Mouse (Mus musculus): ENCODE results near the gene Ccdc158.

Ccdc158 gene

DNA sequence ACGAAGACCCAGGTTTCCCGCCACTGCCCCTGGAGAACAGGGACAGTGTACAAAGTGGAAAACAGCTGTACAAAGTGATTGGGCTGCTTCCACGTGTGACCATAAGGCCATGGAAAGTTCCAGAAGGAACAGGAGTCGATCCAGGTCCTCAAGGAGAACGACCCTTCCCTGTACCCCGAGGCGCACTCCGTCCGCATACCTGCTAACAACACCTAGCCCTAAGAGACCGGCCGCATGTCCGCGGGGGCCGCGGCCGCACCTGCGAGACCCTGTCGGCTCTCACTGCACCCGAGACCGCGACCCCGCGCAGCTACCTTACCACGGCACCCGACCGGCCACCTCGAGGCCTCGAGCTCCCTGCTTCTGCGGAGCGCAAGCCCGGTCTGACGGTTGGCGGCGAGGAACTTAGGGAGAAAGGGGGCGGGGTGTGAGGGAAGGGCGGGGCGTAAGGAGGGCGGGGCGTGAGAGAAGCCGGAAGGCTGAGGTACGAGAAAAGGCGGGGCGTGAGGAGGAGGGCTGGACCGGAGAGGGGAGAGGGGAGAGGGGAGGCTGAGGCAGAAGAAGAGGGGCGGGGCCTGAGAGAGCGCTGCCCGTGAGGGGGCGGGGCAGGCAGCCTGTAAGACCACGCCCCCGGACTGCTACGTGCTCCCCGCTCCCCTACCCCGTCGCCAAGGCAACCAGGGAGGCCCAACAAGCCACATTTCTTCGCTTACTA is at the start of gene Ccdc158:
Ccdc158 (minus strand) TSS at position 413 of the 715 bp plus-strand sequence.
- DNase-seq (ENCODE audit: low spot score): peak; percentile 71

GRCm38 (mm10) chr5:92721610-92722009 is 46.5 kb upstream of the Ccdc158 start:
- DNase-seq (ENCODE audit: low spot score): no peak

GRCm38 (mm10) chr5:92718856-92719255 is 43.8 kb upstream of the Ccdc158 start:
- DNase-seq (ENCODE audit: low spot score): peak; percentile 75

- peak; percentile 63 for DNase-seq (ENCODE audit: low spot score)
Measured at GRCm38 (mm10) chr5:92717666-92718360, 42.7 kb upstream of the Ccdc158 start.

DNA sequence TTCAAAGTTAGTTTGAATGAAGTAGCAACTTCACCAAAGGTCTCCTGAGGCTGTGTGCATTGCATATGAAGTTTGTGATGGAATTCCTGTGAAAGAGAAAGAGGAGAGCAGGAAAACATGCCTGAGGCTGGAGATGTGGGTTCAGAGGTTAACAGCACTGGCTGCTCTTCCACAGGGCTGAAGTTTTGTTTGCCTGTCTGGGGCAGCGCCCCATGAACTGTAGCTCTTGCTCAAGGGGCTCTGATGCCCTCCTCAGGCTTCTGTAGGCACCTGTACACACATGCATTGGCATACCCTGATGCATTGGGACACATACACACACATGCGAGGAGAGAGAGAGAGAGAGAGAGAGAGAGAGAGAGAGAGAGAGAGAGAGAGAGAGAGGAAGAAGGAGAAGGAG is 40.8 kb upstream of the Ccdc158 start:
- DNase-seq (ENCODE audit: low spot score): no peak

GRCm38 (mm10) chr5:92715319-92715718 is 40.2 kb upstream of the Ccdc158 start:
- DNase-seq (ENCODE audit: low spot score): no peak

GRCm38 (mm10) chr5:92714886-92715285 is 39.8 kb upstream of the Ccdc158 start:
- DNase-seq (ENCODE audit: low spot score): no peak

- DNase-seq (ENCODE audit: low spot score): no peak
Measured at GRCm38 (mm10) chr5:92712621-92713395, 37.7 kb upstream of the Ccdc158 start.

DNA sequence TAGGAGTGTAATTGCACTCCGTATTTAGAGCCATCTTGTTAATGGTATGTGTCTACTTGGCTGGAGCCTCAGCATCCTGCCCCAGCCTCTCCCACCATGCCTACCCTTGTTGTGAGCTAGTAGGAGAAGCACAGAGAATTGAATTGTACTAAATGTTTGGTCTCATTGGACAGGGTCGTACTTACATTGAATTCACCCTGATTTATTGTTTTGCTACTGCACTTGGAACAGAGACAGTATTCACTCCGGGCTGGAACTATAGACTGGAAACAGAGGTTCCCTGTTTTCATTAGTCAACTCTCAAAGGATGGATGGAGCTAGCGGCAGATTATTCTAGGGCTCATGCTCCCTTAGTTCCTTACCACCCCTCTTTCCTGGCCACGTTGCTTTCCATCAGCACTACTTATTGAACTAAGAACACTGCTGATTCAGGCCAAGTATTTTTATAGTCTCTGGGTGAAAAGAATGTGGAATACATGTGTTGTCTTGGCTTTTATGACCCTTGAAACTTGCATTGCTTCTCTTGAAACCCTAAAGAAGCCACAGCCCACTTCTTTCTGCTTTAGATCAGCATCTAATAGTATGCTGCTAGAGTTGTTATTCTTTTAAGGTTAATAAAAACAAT is 36.7 kb upstream of the Ccdc158 start:
- DNase-seq (ENCODE audit: low spot score): no peak

GRCm38 (mm10) chr5:92710779-92711178 is 35.7 kb upstream of the Ccdc158 start:
- DNase-seq (ENCODE audit: low spot score): no peak

GRCm38 (mm10) chr5:92707921-92708491 is 32.9 kb upstream of the Ccdc158 start:
- DNase-seq (ENCODE audit: low spot score): peak; percentile 45

- DNase-seq (ENCODE audit: low spot score): no peak
Measured at GRCm38 (mm10) chr5:92703671-92704070, 28.6 kb upstream of the Ccdc158 start.

DNA sequence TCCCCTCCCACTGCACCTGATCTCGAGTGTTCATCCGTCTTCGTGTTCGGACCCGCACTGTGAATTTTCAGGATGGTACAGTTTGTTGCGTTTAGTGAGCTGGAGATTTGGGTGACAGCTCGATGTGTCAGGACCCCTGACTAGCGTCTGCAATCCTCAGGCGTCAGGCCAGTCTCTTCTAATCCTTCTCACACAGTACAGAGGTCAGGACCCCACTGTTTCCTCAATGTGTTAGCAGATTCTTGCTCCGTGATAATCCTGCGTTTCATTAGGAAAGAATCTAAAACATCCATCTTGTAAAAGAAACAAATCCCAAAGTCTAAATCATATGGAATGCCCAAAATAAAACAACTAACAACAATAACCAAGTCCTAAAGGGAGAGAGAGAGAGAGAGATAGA is 26.7 kb upstream of the Ccdc158 start:
- no peak for DNase-seq (ENCODE audit: low spot score)

DNA sequence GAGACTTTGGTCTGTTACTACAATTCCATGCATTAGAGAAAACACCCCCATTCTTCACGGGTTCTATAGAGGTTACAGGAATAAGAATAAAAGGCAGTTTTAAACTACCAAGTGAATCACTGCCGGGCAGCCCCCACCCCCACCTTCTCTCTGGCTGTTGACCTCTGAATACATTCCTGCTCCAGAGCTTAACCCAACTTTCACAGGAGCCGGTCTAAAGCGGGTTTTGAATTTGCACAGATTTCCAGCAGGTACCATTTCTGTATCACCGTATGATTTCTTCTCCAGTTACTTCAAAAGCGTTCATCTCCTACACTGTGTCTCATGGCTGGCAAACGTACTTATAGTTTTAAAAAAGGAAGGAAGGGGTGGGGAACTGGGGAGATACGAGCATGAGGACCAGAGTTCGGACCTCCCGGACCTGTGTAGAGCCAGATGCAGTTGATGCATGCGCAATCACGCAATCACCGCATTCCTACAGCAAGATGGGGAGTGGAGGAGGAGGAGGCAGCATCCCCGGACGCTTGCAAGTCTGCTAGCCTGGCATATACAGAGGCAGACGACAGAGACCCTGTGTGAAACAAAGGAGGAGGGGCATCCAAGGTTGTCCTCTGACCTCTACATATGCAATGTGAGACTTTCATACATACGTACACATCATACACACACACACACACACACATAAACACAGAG is 23.9 kb upstream of the Ccdc158 start:
- no peak for DNase-seq (ENCODE audit: low spot score)

GRCm38 (mm10) chr5:92698131-92698836 is 23.2 kb upstream of the Ccdc158 start:
- DNase-seq (ENCODE audit: low spot score): no peak

DNA sequence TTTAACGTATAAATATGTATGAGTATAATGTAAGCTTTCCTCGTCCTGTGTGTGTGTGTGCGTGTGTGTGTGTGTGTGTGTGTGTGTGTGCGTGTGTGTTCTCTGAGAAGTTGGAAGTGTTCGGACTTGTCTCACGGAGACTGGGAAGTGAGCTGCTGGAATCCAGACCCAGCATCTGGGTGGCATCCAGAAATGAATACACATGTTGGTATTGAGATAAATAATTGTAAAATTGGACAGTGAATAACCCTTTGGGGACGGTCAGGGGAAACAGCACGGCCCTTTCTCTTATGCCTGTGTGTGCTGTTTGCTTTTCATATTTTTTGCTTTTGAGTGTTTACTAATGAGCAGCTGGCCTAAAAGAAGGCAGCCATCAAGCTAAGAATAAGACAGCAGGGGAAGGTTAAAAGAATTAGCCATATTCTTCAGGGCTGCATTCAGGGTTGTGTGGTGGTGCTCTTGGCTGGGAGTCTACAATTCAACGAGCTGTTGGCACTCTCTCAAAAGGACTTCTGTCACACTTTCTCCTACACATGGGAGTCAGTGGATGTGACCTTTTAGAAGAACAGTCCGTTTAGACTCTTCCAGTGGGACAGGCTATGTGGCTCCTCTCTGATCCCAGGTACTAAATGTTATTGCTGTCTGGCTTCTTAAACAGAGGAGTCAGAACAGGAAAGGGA is 19.4 kb upstream of the Ccdc158 start:
- no peak for DNase-seq (ENCODE audit: low spot score)

DNA sequence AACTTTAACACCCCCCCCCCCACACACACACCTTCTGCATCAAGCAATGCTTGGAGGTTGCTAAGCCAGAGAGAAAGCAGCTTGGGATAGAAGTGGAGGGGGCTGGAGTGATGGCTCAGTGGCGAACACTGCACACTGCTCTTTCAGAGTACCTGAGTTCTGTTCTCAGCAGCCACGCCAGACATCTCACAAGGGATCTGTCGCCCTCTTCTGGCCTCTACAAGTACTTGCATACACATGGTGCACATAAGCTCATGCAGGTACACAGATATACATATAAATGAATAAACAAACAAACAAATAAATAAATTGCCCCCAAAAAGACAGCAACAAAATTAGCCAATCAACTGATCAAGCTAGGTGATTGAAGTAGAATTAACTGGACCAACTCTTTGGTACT is 18.7 kb upstream of the Ccdc158 start:
- DNase-seq (ENCODE audit: low spot score): no peak

- peak; percentile 71 for DNase-seq (ENCODE audit: low spot score)
Measured at GRCm38 (mm10) chr5:92692206-92693007, 17.3 kb upstream of the Ccdc158 start.

GRCm38 (mm10) chr5:92688569-92688968 is 13.5 kb upstream of the Ccdc158 start:
- DNase-seq (ENCODE audit: low spot score): no peak

Measured in lung, postnatal 25 days (tissue).